Mouse (Mus musculus) megakaryocyte, embryonic 14.5 days (primary cell): Measurements from ENCODE around the gene Sptbn4.

Experiments used
- FLI1 ChIP-seq: IDR thresholded peaks from 2 replicates; pipeline ENCODE4 v1.6.1; 2012; ENCODE audit warnings: low read length, inconsistent platforms, mixed read lengths
- GATA1 ChIP-seq: IDR thresholded peaks from 3 replicates; pipeline ENCODE4 v1.6.1; 2012; ENCODE audit warnings: mixed read lengths, low read length, inconsistent platforms, borderline replicate concordance

GRCm38 (mm10) chr7:27475596-27475995, 28.1 kb upstream of the Sptbn4 start:
- TF ChIP-seq FLI1, result no peak
- TF ChIP-seq GATA1, result no peak
